ENCODE assay signal across 8 mouse cellular contexts in genomic region chr7:29180854-29181236, GRCm38 (mm10). TPM values are rescaled to one million over a fixed set of nuclear protein-coding genes. Genes with fewer than 3 reads are reported as not detected.
DNase-seq lines count a peak whose midpoint lies in the region; ATAC-seq and TF ChIP-seq lines count a peak whose summit lies in the region.

No protein-coding gene starts in this region.

- H3K36me3 ChIP-seq in heart, embryonic 14.5 days (ENCODE audit: control insufficient read depth, insufficient read depth, low read length) = peaks cover 27% of the 10 kb centered on the region
- peaks cover 26% of the 10 kb centered on the region for H3K36me3 ChIP-seq in hindbrain, embryonic 10.5 days
- peaks cover 23% of the 10 kb centered on the region for H3K36me3 ChIP-seq in midbrain, embryonic 10.5 days

- H3K9ac ChIP-seq in heart, embryonic 14.5 days (ENCODE audit: low read length) = no peak overlapping the region

- in situ Hi-C loops in Patski (cut with MboI; ENCODE audit: low pct_unique_long_range_greater_than_20kb) = loop anchor here (5.0 kb wide), 1 partner anchor 106 kb away; the partner anchor contains the start of gene Ppp1r14a

- no peak for ATAC-seq in heart, embryonic 14.5 days (ENCODE audit: insufficient number of reproducible peaks, insufficient read depth, low FRiP score, low read depth)
- peak; percentile 9 for ATAC-seq in Patski
- ATAC-seq in erythroid progenitor cell, adult 5-6 weeks (replicated peaks; ENCODE audit: low FRiP score, poor library complexity, severe bottlenecking) = no peak

- peaks cover 6 to 15% of the 10 kb centered on the region in 2 experiments for H3K4me1 ChIP-seq in heart, embryonic 14.5 days (ENCODE audit: control insufficient read depth in 2 of 2, insufficient read depth in 2 of 2, low read length in 2 of 2)
- H3K4me1 ChIP-seq in hindbrain, embryonic 10.5 days (replicated peaks) = peaks cover 20% of the 10 kb centered on the region
- H3K4me1 ChIP-seq in midbrain, embryonic 10.5 days = peaks cover 21% of the 10 kb centered on the region

- no peak overlapping the region for H3K27ac ChIP-seq in heart, embryonic 14.5 days (replicated peaks in 1 of 2; ENCODE audit: control insufficient read depth in 1 of 2, insufficient read depth in 1 of 2, low read depth in 2 of 2, low read length in 2 of 2)
- H3K27ac ChIP-seq in hindbrain, embryonic 10.5 days = peak overlapping the region; percentile 93
- H3K27ac ChIP-seq in midbrain, embryonic 10.5 days (replicated peaks) = peak overlapping the region; percentile 63

- WGBS in heart, embryonic 14.5 days = 39% methylated on average over 5 of the region's 5 CpGs
- WGBS in hindbrain, embryonic 10.5 days = 41% methylated on average over 5 of the region's 5 CpGs
- 44% methylated on average over 5 of the region's 5 CpGs for WGBS in midbrain, embryonic 10.5 days

- CTCF ChIA-PET in Patski (lab: Charles Lee) = interaction anchor here (1.2 to 1.5 kb wide), 2 partner anchors 116 to 120 kb away, joined by 4 to 6 read pairs; no protein-coding TSS in a partner anchor

- no peaks in the 10 kb centered on the region for H3K9me3 ChIP-seq in heart, embryonic 14.5 days (ENCODE audit: control insufficient read depth, low read length)
- H3K9me3 ChIP-seq in hindbrain, embryonic 10.5 days = no peaks in the 10 kb centered on the region
- no peaks in the 10 kb centered on the region for H3K9me3 ChIP-seq in midbrain, embryonic 10.5 days (replicated peaks)

- H3K4me2 ChIP-seq in heart, embryonic 14.5 days (ENCODE audit: low read length) = peak overlapping the region; percentile 82

- peak overlapping the region; percentile 71 to 87; a peak in 3 of 4 replicates for H3K4me3 ChIP-seq in heart, embryonic 14.5 days (ENCODE audit: control insufficient read depth in 1 of 2, insufficient read depth in 1 of 2, low read depth in 1 of 2, low read length in 2 of 2)
- peak overlapping the region; percentile 89 for H3K4me3 ChIP-seq in hindbrain, embryonic 10.5 days
- peak overlapping the region; percentile 87 for H3K4me3 ChIP-seq in midbrain, embryonic 10.5 days

- TF ChIP-seq CTCF in Patski (IDR thresholded peaks at IDR 0.05) = no peak

- intact Hi-C loops in heart, postnatal 10 days (cut with DNase I) = loop anchor here (2.0 kb wide), 2 partner anchors 58 to 116 kb away; partner anchors contain the start of gene Yif1b

- no peak for DNase-seq in heart, postnatal 10 days
- no peak for DNase-seq in Patski (ENCODE audit: low read depth, low spot score)
- DNase-seq in hindbrain, embryonic 10.5 days (ENCODE audit: low spot score) = no peak
- no peak for DNase-seq in midbrain, embryonic 10.5 days (ENCODE audit: low spot score)
- DNase-seq in gastrocnemius, postnatal 25 days = no peak
- DNase-seq in adrenal gland, postnatal 36 days = no peak

- POLR2A ChIA-PET in Patski (lab: Charles Lee) = interaction anchor here (1.5 kb wide), 1 partner anchor 11 kb away, joined by 7 read pairs; the partner anchor contains the start of genes Ggn and Spred3

- H3K27me3 ChIP-seq in heart, embryonic 14.5 days (ENCODE audit: control insufficient read depth, insufficient read depth, low read length) = no peaks in the 10 kb centered on the region
- H3K27me3 ChIP-seq in Patski = no peaks in the 10 kb centered on the region
- H3K27me3 ChIP-seq in hindbrain, embryonic 10.5 days (ENCODE audit: insufficient read depth, poor library complexity, severe bottlenecking) = no peaks in the 10 kb centered on the region
- H3K27me3 ChIP-seq in midbrain, embryonic 10.5 days (ENCODE audit: low read depth, poor library complexity, severe bottlenecking) = 0 out of 2 replicates have a peak, but pooled peaks cover under 1% of the 10 kb centered on the region

RNA-seq across cellular contexts. Expression of gene Psmd8, which starts 0.3 kb away (rescaled TPM):
- 227 and 241 TPM in 2 replicates for polyA plus RNA-seq in heart, embryonic 14.5 days (2014; fragmentation: Nextera tagmentation; extraction: Ambion mirVana)
- 100 to 1,000 TPM; 173 to 179 TPM for total RNA-seq in heart, postnatal 10 days (2021)
- polyA plus RNA-seq in Patski (2021) = 241 TPM
- 305 and 348 TPM in 2 replicates for polyA plus RNA-seq in hindbrain, embryonic 10.5 days (2016; fragmentation: Nextera tagmentation; extraction: Ambion mirVana)
- polyA plus RNA-seq in midbrain, embryonic 10.5 days (2016; fragmentation: Nextera tagmentation; extraction: Ambion mirVana) = 295 and 312 TPM in 2 replicates
- 100 to 1,000 TPM; 156 to 200 TPM for total RNA-seq in gastrocnemius, postnatal 25 days (2021)
- total RNA-seq in erythroid progenitor cell, adult 5-6 weeks (2015; ENCODE audit: low replicate concordance) = 85.4 and 103 TPM in 2 replicates
- total RNA-seq in erythroid progenitor cell, adult 5-6 weeks (2017; ENCODE audit: low replicate concordance) = 66.3 and 68.3 TPM in 2 replicates
- total RNA-seq in adrenal gland, postnatal 36 days (2021) = 100 to 1,000 TPM; 188 to 194 TPM

RNA-seq across cellular contexts. Expression of gene Spred3, which starts 10.6 kb away (rescaled TPM):
- polyA plus RNA-seq in heart, embryonic 14.5 days (2014; fragmentation: Nextera tagmentation; extraction: Ambion mirVana) = 1.3 and 1.6 TPM in 2 replicates
- total RNA-seq in heart, postnatal 10 days (2021) = 1 to 10 TPM; 1.9 to 2.2 TPM
- polyA plus RNA-seq in Patski (2021) = 42.6 TPM
- polyA plus RNA-seq in hindbrain, embryonic 10.5 days (2016; fragmentation: Nextera tagmentation; extraction: Ambion mirVana) = 3.5 and 3.6 TPM in 2 replicates
- 4.1 and 5.2 TPM in 2 replicates for polyA plus RNA-seq in midbrain, embryonic 10.5 days (2016; fragmentation: Nextera tagmentation; extraction: Ambion mirVana)
- under 1 TPM; 0.77 to 0.86 TPM for total RNA-seq in gastrocnemius, postnatal 25 days (2021)
- total RNA-seq in erythroid progenitor cell, adult 5-6 weeks (2015; ENCODE audit: low replicate concordance) = 0.72 and 3.4 TPM in 2 replicates
- total RNA-seq in erythroid progenitor cell, adult 5-6 weeks (2017; ENCODE audit: low replicate concordance) = 1.3 and 3.0 TPM in 2 replicates
- total RNA-seq in adrenal gland, postnatal 36 days (2021) = 1 to 10 TPM; 5.5 to 6.1 TPM

RNA-seq across cellular contexts. Expression of gene Ggn, which starts 10.8 kb away (rescaled TPM):
- 0.28 and 0.86 TPM in 2 replicates for polyA plus RNA-seq in heart, embryonic 14.5 days (2014; fragmentation: Nextera tagmentation; extraction: Ambion mirVana)
- under 1 TPM; 0.55 to 0.57 TPM for total RNA-seq in heart, postnatal 10 days (2021)
- 3.1 TPM for polyA plus RNA-seq in Patski (2021)
- polyA plus RNA-seq in hindbrain, embryonic 10.5 days (2016; fragmentation: Nextera tagmentation; extraction: Ambion mirVana) = 1.1 TPM in 2 replicates
- polyA plus RNA-seq in midbrain, embryonic 10.5 days (2016; fragmentation: Nextera tagmentation; extraction: Ambion mirVana) = 1.2 and 1.3 TPM in 2 replicates
- total RNA-seq in gastrocnemius, postnatal 25 days (2021) = under 1 TPM; 0.15 to 0.32 TPM
- not detected in 2 replicates for total RNA-seq in erythroid progenitor cell, adult 5-6 weeks (2015; ENCODE audit: low replicate concordance)
- not detected in 2 replicates for total RNA-seq in erythroid progenitor cell, adult 5-6 weeks (2017; ENCODE audit: low replicate concordance)
- total RNA-seq in adrenal gland, postnatal 36 days (2021) = 1 to 10 TPM; 1.2 to 2.3 TPM

RNA-seq across cellular contexts. Expression of gene Fam98c, which starts 24.8 kb away (rescaled TPM):
- 13.9 and 14.4 TPM in 2 replicates for polyA plus RNA-seq in heart, embryonic 14.5 days (2014; fragmentation: Nextera tagmentation; extraction: Ambion mirVana)
- 10 to 100 TPM; 13.7 to 15.4 TPM for total RNA-seq in heart, postnatal 10 days (2021)
- 18.8 TPM for polyA plus RNA-seq in Patski (2021)
- 17.6 and 18.4 TPM in 2 replicates for polyA plus RNA-seq in hindbrain, embryonic 10.5 days (2016; fragmentation: Nextera tagmentation; extraction: Ambion mirVana)
- 13.7 and 14.8 TPM in 2 replicates for polyA plus RNA-seq in midbrain, embryonic 10.5 days (2016; fragmentation: Nextera tagmentation; extraction: Ambion mirVana)
- total RNA-seq in gastrocnemius, postnatal 25 days (2021) = 10 to 100 TPM; 11.0 to 12.9 TPM
- 6.3 and 13.3 TPM in 2 replicates for total RNA-seq in erythroid progenitor cell, adult 5-6 weeks (2015; ENCODE audit: low replicate concordance)
- 2.2 and 2.7 TPM in 2 replicates for total RNA-seq in erythroid progenitor cell, adult 5-6 weeks (2017; ENCODE audit: low replicate concordance)
- total RNA-seq in adrenal gland, postnatal 36 days (2021) = 10 to 100 TPM; 10.6 to 12.8 TPM

RNA-seq across cellular contexts. Expression of gene Catsperg1, which starts 33.0 kb away (rescaled TPM):
- 0.44 and 0.66 TPM in 2 replicates for polyA plus RNA-seq in heart, embryonic 14.5 days (2014; fragmentation: Nextera tagmentation; extraction: Ambion mirVana)
- total RNA-seq in heart, postnatal 10 days (2021) = under 1 TPM; 0.45 to 0.67 TPM
- polyA plus RNA-seq in Patski (2021) = not detected
- 0.51 and 0.97 TPM in 2 replicates for polyA plus RNA-seq in hindbrain, embryonic 10.5 days (2016; fragmentation: Nextera tagmentation; extraction: Ambion mirVana)
- 0.43 and 0.52 TPM in 2 replicates for polyA plus RNA-seq in midbrain, embryonic 10.5 days (2016; fragmentation: Nextera tagmentation; extraction: Ambion mirVana)
- under 1 TPM in 1 of 2 experiments, not detected in 1; 0.29 TPM for total RNA-seq in gastrocnemius, postnatal 25 days (2021)
- not detected in 2 replicates for total RNA-seq in erythroid progenitor cell, adult 5-6 weeks (2015; ENCODE audit: low replicate concordance)
- total RNA-seq in erythroid progenitor cell, adult 5-6 weeks (2017; ENCODE audit: low replicate concordance) = not detected in 2 replicates
- total RNA-seq in adrenal gland, postnatal 36 days (2021) = under 1 TPM; 0.23 to 0.69 TPM

Comparison
In these comparisons a context has a peak if more than half of its experiments do, and no peak if none do; other contexts are left out.
1. H3K27ac ChIP-seq: peak in hindbrain, embryonic 10.5 days (single experiment) and midbrain, embryonic 10.5 days (single experiment); none in heart, embryonic 14.5 days (0 of 2).
2. Peak in every context shown above with its lines, with median percentiles within 50 percentile points of each other: H3K4me3 ChIP-seq.